Mouse (Mus musculus) bone marrow macrophage, adult 2 months (primary cell): ENCODE results near the gene Nxpe3.

ENCODE experiments used
- CTCF ChIP-seq: IDR thresholded peaks from 2 replicates; pipeline ENCODE4 v1.5.1; 2012; ENCODE audit warnings: low read depth, mild to moderate bottlenecking, low read length, moderate library complexity
- POLR2A ChIP-seq: IDR thresholded peaks from 2 replicates; pipeline ENCODE4 v1.6.1; 2012; ENCODE audit warnings: mild to moderate bottlenecking, low read depth, low read length, borderline replicate concordance

GRCm38 (mm10) chr16:55876025-55876424, 19.1 kb downstream of the Nxpe3 start:
- TF ChIP-seq POLR2A (no peak), CTCF (no peak)
